Mouse (Mus musculus) myocyte (in vitro differentiated cells): ENCODE data around the gene Timm8a1.

Source experiments
- CEBPB ChIP-seq: IDR thresholded peaks from 2 replicates; pipeline ENCODE4 v1.6.1; 2011; ENCODE audit warnings: mild to moderate bottlenecking, moderate library complexity; ENCODE audit not compliant: poor library complexity, insufficient read depth, severe bottlenecking
- E2F4 ChIP-seq: IDR thresholded peaks from one replicate; pipeline ENCODE4 v1.6.1; 2011; ENCODE audit warnings: mild to moderate bottlenecking, control low read depth, moderate library complexity; ENCODE audit not compliant: insufficient read depth
- MAX ChIP-seq: IDR thresholded peaks from one replicate; pipeline ENCODE4 v1.6.1; 2011; ENCODE audit warnings: low read depth, mild to moderate bottlenecking, control low read depth
- MYOD1 ChIP-seq, 3 experiments: IDR thresholded peaks; one replicate each; pipeline ENCODE4 v1.6.1; 2011; ENCODE audit warnings: control low read depth in 2 of 3, low read depth in 2 of 3, mild to moderate bottlenecking in 2 of 3, moderate library complexity in 1 of 3; ENCODE audit not compliant: insufficient read length in 2 of 3, control insufficient read depth in 1 of 3
- MYOG ChIP-seq, 3 experiments: IDR thresholded peaks; one replicate each; pipeline ENCODE4 v1.6.1; 2011; ENCODE audit warnings: control low read depth in 2 of 3, low read depth in 2 of 3, mild to moderate bottlenecking in 2 of 3; ENCODE audit not compliant: insufficient read length in 2 of 3, control insufficient read depth in 1 of 3, insufficient read depth in 1 of 3
- POLR2A ChIP-seq: IDR thresholded peaks from one replicate; pipeline ENCODE4 v1.6.1; 2011; ENCODE audit warnings: low read depth, mild to moderate bottlenecking, control low read depth, moderate library complexity; ENCODE audit not compliant: insufficient read length
- POLR2AphosphoS2 ChIP-seq: IDR thresholded peaks from one replicate; pipeline ENCODE4 v1.6.1; 2011; ENCODE audit warnings: low read depth, control low read depth; ENCODE audit not compliant: insufficient read length
- SRF ChIP-seq: IDR thresholded peaks from one replicate; pipeline ENCODE4 v1.6.1; 2011; ENCODE audit warnings: low read depth; ENCODE audit not compliant: control insufficient read depth, insufficient read length
- TCF12 ChIP-seq: IDR thresholded peaks from one replicate; pipeline ENCODE4 v1.6.1; 2011; ENCODE audit warnings: mild to moderate bottlenecking, control low read depth; ENCODE audit not compliant: poor library complexity, insufficient read depth, severe bottlenecking
- TCF3 ChIP-seq: IDR thresholded peaks from one replicate; pipeline ENCODE4 v1.6.1; 2011; ENCODE audit warnings: low read depth, control low read depth; ENCODE audit not compliant: insufficient read length
- USF1 ChIP-seq: IDR thresholded peaks from one replicate; pipeline ENCODE4 v1.6.1; 2011; ENCODE audit warnings: low read depth, mild to moderate bottlenecking, control low read depth, moderate library complexity

DNA sequence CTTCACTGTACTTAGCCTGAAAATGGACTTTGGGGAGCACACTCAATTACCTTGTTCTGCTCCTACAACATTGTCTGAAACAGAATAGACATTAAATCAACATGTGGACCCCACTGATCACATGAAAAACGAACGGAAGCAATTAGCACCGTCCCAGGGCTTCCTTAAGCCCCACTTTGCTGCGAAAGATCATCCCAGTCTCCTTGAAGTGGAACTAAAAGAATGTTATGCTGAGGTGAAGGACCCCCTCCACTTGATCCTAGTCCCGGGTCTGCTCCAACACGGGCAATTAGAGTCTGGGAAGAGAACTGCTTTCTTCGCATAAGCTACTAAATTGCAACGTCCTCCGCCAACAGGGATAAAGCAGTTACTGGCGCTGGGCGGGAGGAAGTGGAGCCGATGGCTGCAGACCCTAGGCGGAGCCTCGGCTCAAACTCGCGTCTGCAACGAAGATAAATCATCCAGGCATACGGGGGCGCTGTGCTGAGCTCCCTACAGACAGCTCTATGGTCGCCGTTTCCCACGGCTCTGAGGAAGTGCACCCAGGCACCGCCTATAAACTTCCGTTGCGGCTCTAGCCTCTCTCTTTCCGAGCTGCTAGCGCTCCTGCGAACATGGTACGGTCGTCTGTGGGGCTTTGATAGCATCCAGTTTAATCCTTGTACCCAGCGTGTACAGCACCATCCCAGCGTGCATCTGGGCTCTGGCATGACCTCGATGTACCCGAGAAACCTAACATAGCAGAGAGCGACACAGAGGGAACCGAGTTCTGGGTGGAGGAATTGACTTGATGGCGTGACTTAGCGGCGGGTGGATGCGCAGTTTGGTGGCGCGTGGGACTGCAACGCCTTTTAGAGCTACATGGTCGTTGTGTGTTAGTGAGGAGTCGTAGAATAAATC lies 43.7 kb upstream of the Timm8a1 start, which contains the start of gene Rpl36a:
- TF ChIP-seq E2F4: no peak
- TF ChIP-seq POLR2A: peak; percentile 92
- no peak for TF ChIP-seq MYOG (IDR thresholded peaks at IDR 0.05; ENCODE audit: control insufficient read depth in 1 of 3, insufficient read depth in 1 of 3, insufficient read length in 2 of 3, low read depth in 2 of 3)
- peak; percentile 94 for TF ChIP-seq POLR2AphosphoS2
- TF ChIP-seq TCF12: no peak
- peak; percentile 2 for TF ChIP-seq MAX
- no peak for TF ChIP-seq MYOD1 (IDR thresholded peaks at IDR 0.05; ENCODE audit: control insufficient read depth in 1 of 3, insufficient read length in 2 of 3, low read depth in 2 of 3)
- no peak for TF ChIP-seq TCF3
- TF ChIP-seq USF1: no peak
- no peak for TF ChIP-seq SRF
- no peak for TF ChIP-seq CEBPB
